Mouse (Mus musculus) heart, embryonic 15.5 days (tissue): ENCODE data around the gene Tnr. TPM values are rescaled to one million over a fixed set of nuclear protein-coding genes. Genes with fewer than 3 reads are reported as not detected.
A peak's percentile ranks its signal among the peaks of the same experiment; 100 is the strongest.

ENCODE experiments used
- ATAC-seq: fragments of 200-750 bp; cut with Nextera tagmentation; replicated peaks from 2 replicates; pipeline ENCODE4 v1.8.0; 2017; ENCODE audit warnings: low read depth, moderate TSS enrichment; ENCODE audit not compliant: insufficient number of reproducible peaks, insufficient read depth, low FRiP score
- H3K27ac ChIP-seq: fragments of 300-500 bp; sonication (generic); 2 replicates; pipeline ENCODE4 v1.5.1; 2015; ENCODE audit warnings: mild to moderate bottlenecking, inconsistent platforms
- H3K27me3 ChIP-seq: fragments of 300-500 bp; sonication (generic); 2 replicates; pipeline ENCODE4 v1.6.1; 2015; ENCODE audit warnings: inconsistent platforms
- H3K36me3 ChIP-seq: fragments of 300-500 bp; sonication (generic); 2 replicates; pipeline ENCODE4 v1.6.1; 2015; ENCODE audit warnings: mild to moderate bottlenecking, inconsistent platforms
- H3K4me1 ChIP-seq: fragments of 300-500 bp; sonication (generic); replicated peaks from 2 replicates; pipeline ENCODE4 v1.6.1; 2015; ENCODE audit warnings: inconsistent platforms
- H3K4me2 ChIP-seq: fragments of 300-500 bp; sonication (generic); 2 replicates; pipeline ENCODE4 v1.6.1; 2015; ENCODE audit warnings: inconsistent platforms, mild to moderate bottlenecking, moderate library complexity
- H3K4me3 ChIP-seq: fragments of 300-500 bp; sonication (generic); 2 replicates; pipeline ENCODE4 v1.5.1; 2015; ENCODE audit warnings: mild to moderate bottlenecking, inconsistent platforms
- H3K9ac ChIP-seq: fragments of 300-500 bp; sonication (generic); 2 replicates; pipeline ENCODE4 v1.6.1; 2015; ENCODE audit warnings: mild to moderate bottlenecking, inconsistent platforms
- H3K9me3 ChIP-seq: fragments of 300-500 bp; sonication (generic); replicated peaks from 2 replicates; pipeline ENCODE4 v1.6.1; 2016; ENCODE audit warnings: inconsistent platforms
- WGBS: fragments of 180-500 bp; shearing (Covaris S2); methylation state at CpG from one replicate; pipeline ENCODE4 v1.1.7; 2015; ENCODE audit warnings: mixed read lengths; 5-methylcytosine and 5-hydroxymethylcytosine counted together
- polyA plus RNA-seq: library from polyadenylated mRNA; unstranded; fragments of >200 nt; fragmentation: Nextera tagmentation; extraction: Ambion mirVana; gene quantifications from 2 replicates; pipeline ENCODE4 v1.2.1, GENCODE M21; 2015

Gene Tnr
- polyA plus RNA-seq, 1 experiment from 2014 or later: 0.04 TPM

- no peaks in the 10 kb centered on the region for H3K27me3 ChIP-seq
- no peak overlapping the region for H3K4me3 ChIP-seq
- H3K9ac ChIP-seq: no peak overlapping the region
- no peak overlapping the region for H3K27ac ChIP-seq
- no peaks in the 10 kb centered on the region for H3K36me3 ChIP-seq
- no peaks in the 10 kb centered on the region for H3K4me1 ChIP-seq
- no peak for ATAC-seq
- 66% methylated on average over 3 of the region's 3 CpGs for WGBS
- H3K4me2 ChIP-seq: no peak overlapping the region
- H3K9me3 ChIP-seq: no peaks in the 10 kb centered on the region
These were observed 109.0 kb downstream of the Tnr start for GRCm38 (mm10) chr1:159632558-159632957.

GRCm38 (mm10) chr1:159639408-159639807, 115.8 kb downstream of the Tnr start:
- no peaks in the 10 kb centered on the region for H3K4me1 ChIP-seq
- no peak overlapping the region for H3K4me3 ChIP-seq
- no peaks in the 10 kb centered on the region for H3K9me3 ChIP-seq
- no peaks in the 10 kb centered on the region for H3K36me3 ChIP-seq
- H3K9ac ChIP-seq: no peak overlapping the region
- ATAC-seq: no peak
- WGBS: 85% methylated on average over 4 of the region's 4 CpGs
- H3K27ac ChIP-seq: no peak overlapping the region
- no peaks in the 10 kb centered on the region for H3K27me3 ChIP-seq
- H3K4me2 ChIP-seq: no peak overlapping the region

GRCm38 (mm10) chr1:159645719-159646118, 122.2 kb downstream of the Tnr start:
- 81% methylated on average over 4 of the region's 4 CpGs for WGBS
- Histone ChIP-seq H3K27ac (no peak overlapping the region), H3K9me3 (no peaks in the 10 kb centered on the region), H3K27me3 (no peaks in the 10 kb centered on the region), H3K4me3 (no peak overlapping the region), H3K4me1 (no peaks in the 10 kb centered on the region), H3K36me3 (no peaks in the 10 kb centered on the region), H3K4me2 (no peak overlapping the region), H3K9ac (no peak overlapping the region)
- no peak for ATAC-seq

- H3K4me3 ChIP-seq: no peak overlapping the region
- H3K4me2 ChIP-seq: no peak overlapping the region
- H3K27me3 ChIP-seq: no peaks in the 10 kb centered on the region
- no peak overlapping the region for H3K27ac ChIP-seq
- ATAC-seq: no peak
- 46% methylated on average over 4 of the region's 4 CpGs for WGBS
- no peaks in the 10 kb centered on the region for H3K9me3 ChIP-seq
- H3K4me1 ChIP-seq: no peaks in the 10 kb centered on the region
- no peaks in the 10 kb centered on the region for H3K36me3 ChIP-seq
- H3K9ac ChIP-seq: no peak overlapping the region
These were observed 126.9 kb downstream of the Tnr start for GRCm38 (mm10) chr1:159650486-159650885.

GRCm38 (mm10) chr1:159655241-159655640, 131.7 kb downstream of the Tnr start:
- Histone ChIP-seq H3K9ac (no peak overlapping the region), H3K4me1 (no peaks in the 10 kb centered on the region), H3K36me3 (no peaks in the 10 kb centered on the region), H3K4me2 (no peak overlapping the region), H3K27me3 (no peaks in the 10 kb centered on the region), H3K27ac (no peak overlapping the region), H3K4me3 (no peak overlapping the region), H3K9me3 (no peaks in the 10 kb centered on the region)
- WGBS: 69% methylated on average over 3 of the region's 3 CpGs
- no peak for ATAC-seq

GRCm38 (mm10) chr1:159657856-159658542, 134.4 kb downstream of the Tnr start:
- Histone ChIP-seq H3K4me3 (no peak overlapping the region), H3K36me3 (no peaks in the 10 kb centered on the region), H3K9me3 (no peaks in the 10 kb centered on the region), H3K27me3 (no peaks in the 10 kb centered on the region), H3K4me1 (0 out of 2 replicates have a peak, but pooled peaks cover 3% of the 10 kb centered on the region), H3K9ac (no peak overlapping the region), H3K4me2 (no peak overlapping the region), H3K27ac (no peak overlapping the region)
- no peak for ATAC-seq
- WGBS: 42% methylated on average over 11 of the region's 11 CpGs

- Histone ChIP-seq H3K4me1 (0 out of 2 replicates have a peak, but pooled peaks cover 3% of the 10 kb centered on the region), H3K4me2 (no peak overlapping the region), H3K9me3 (no peaks in the 10 kb centered on the region), H3K9ac (no peak overlapping the region), H3K27ac (no peak overlapping the region), H3K36me3 (no peaks in the 10 kb centered on the region), H3K27me3 (no peaks in the 10 kb centered on the region), H3K4me3 (no peak overlapping the region)
- no peak for ATAC-seq
- WGBS: 49% methylated on average over 6 of the region's 6 CpGs
These were observed 137.3 kb downstream of the Tnr start for GRCm38 (mm10) chr1:159660620-159661501.

GRCm38 (mm10) chr1:159664496-159664895, 140.9 kb downstream of the Tnr start:
- Histone ChIP-seq H3K27me3 (no peaks in the 10 kb centered on the region), H3K4me3 (no peak overlapping the region), H3K27ac (no peak overlapping the region), H3K4me1 (0 out of 2 replicates have a peak, but pooled peaks cover 3% of the 10 kb centered on the region), H3K4me2 (no peak overlapping the region), H3K9ac (no peak overlapping the region), H3K36me3 (no peaks in the 10 kb centered on the region), H3K9me3 (no peaks in the 10 kb centered on the region)
- ATAC-seq: no peak
- WGBS: 72% methylated on average over 3 of the region's 3 CpGs

GRCm38 (mm10) chr1:159664945-159665344, 141.4 kb downstream of the Tnr start:
- Histone ChIP-seq H3K27ac (no peak overlapping the region), H3K4me1 (peaks cover 4% of the 10 kb centered on the region), H3K27me3 (no peaks in the 10 kb centered on the region), H3K36me3 (no peaks in the 10 kb centered on the region), H3K9me3 (no peaks in the 10 kb centered on the region), H3K4me3 (no peak overlapping the region), H3K9ac (no peak overlapping the region), H3K4me2 (no peak overlapping the region)
- ATAC-seq: no peak
- WGBS: 79% methylated on average over 4 of the region's 4 CpGs

- no peak overlapping the region for H3K9ac ChIP-seq
- H3K27me3 ChIP-seq: no peaks in the 10 kb centered on the region
- ATAC-seq: peak; percentile 87
- no peak overlapping the region for H3K4me3 ChIP-seq
- H3K4me1 ChIP-seq: peaks cover 13% of the 10 kb centered on the region
- WGBS: 22% methylated on average over 16 of the region's 16 CpGs
- no peaks in the 10 kb centered on the region for H3K9me3 ChIP-seq
- peak overlapping the region; percentile 8 for H3K4me2 ChIP-seq
- peak overlapping the region; percentile 43 for H3K27ac ChIP-seq
- H3K36me3 ChIP-seq: no peaks in the 10 kb centered on the region
These were observed 147.1 kb downstream of the Tnr start for GRCm38 (mm10) chr1:159670629-159671150.

GRCm38 (mm10) chr1:159671181-159671580, 147.6 kb downstream of the Tnr start:
- Histone ChIP-seq H3K4me2 (peak overlapping the region; percentile 8), H3K4me1 (peaks cover 13% of the 10 kb centered on the region), H3K36me3 (no peaks in the 10 kb centered on the region), H3K9ac (no peak overlapping the region), H3K27me3 (no peaks in the 10 kb centered on the region), H3K9me3 (no peaks in the 10 kb centered on the region), H3K27ac (0 out of 2 replicates have a peak overlapping the region, but pooled peaks have one; percentile 12), H3K4me3 (no peak overlapping the region)
- ATAC-seq: no peak
- WGBS: 82% methylated on average over 8 of the region's 8 CpGs
